Mouse (Mus musculus) monocyte, adult 5-6 weeks (primary cell): ENCODE results near the gene Rln3. TPM values are rescaled to one million over a fixed set of nuclear protein-coding genes. Genes with fewer than 3 reads are reported as not detected.
A peak's percentile ranks its signal among the peaks of the same experiment; 100 is the strongest.

Source experiments
- ATAC-seq: fragments of 153-309, 156-312 bp; replicated peaks from 2 replicates; pipeline ENCODE4 v1.8.0; 2017; ENCODE audit warnings: mild to moderate bottlenecking; ENCODE audit not compliant: low TSS enrichment, insufficient number of reproducible peaks, severe bottlenecking, poor library complexity, low FRiP score
- total RNA-seq: library from RNA; stranded (forward); fragments of 200-1000, 200-491, 200-594 nt; gene quantifications from 3 replicates; pipeline ENCODE4 v1.2.3, GENCODE M21; 2017

Rln3 gene
- total RNA-seq, 1 experiment from 2014 or later = not detected

GRCm38 (mm10) chr8:84066291-84066930, 21.6 kb upstream of the Rln3 start, which contains the start of gene Rfx1:
TSS of gene Rfx1 (plus strand) at chr8:84066834.
- peak; percentile 90 for ATAC-seq

- no peak for ATAC-seq
Measured at GRCm38 (mm10) chr8:84065457-84066072, 20.8 kb upstream of the Rln3 start.

GRCm38 (mm10) chr8:84065037-84065436, 20.2 kb upstream of the Rln3 start, which contains the start of gene Gm10643:
TSS of gene Gm10643 (minus strand) at chr8:84065137.
- ATAC-seq = no peak

GRCm38 (mm10) chr8:84063861-84064610, 19.2 kb upstream of the Rln3 start:
- ATAC-seq = no peak

- no peak for ATAC-seq
Measured at GRCm38 (mm10) chr8:84060245-84060644, 15.4 kb upstream of the Rln3 start.

- no peak for ATAC-seq
Measured at GRCm38 (mm10) chr8:84059226-84059625, 14.4 kb upstream of the Rln3 start.

GRCm38 (mm10) chr8:84057827-84058226, 13.0 kb upstream of the Rln3 start:
- no peak for ATAC-seq

- ATAC-seq = no peak
Measured at GRCm38 (mm10) chr8:84053229-84053628, 8.4 kb upstream of the Rln3 start.

GRCm38 (mm10) chr8:84052746-84053145, 7.9 kb upstream of the Rln3 start:
- no peak for ATAC-seq

GRCm38 (mm10) chr8:84048171-84048570, 3.4 kb upstream of the Rln3 start:
- ATAC-seq = no peak

GRCm38 (mm10) chr8:84046505-84046904, 1.7 kb upstream of the Rln3 start:
- ATAC-seq = no peak

GRCm38 (mm10) chr8:84044103-84044502, 697 bp downstream of the Rln3 start:
- ATAC-seq = no peak

GRCm38 (mm10) chr8:84042948-84043342, 1.9 kb downstream of the Rln3 start:
- ATAC-seq = no peak

- ATAC-seq = peak; percentile 83
Measured at GRCm38 (mm10) chr8:84042066-84042947, 2.5 kb downstream of the Rln3 start, which contains the start of gene Il27ra. TSS of gene Il27ra (minus strand) at chr8:84042589.

- peak; percentile 50 for ATAC-seq
Measured at GRCm38 (mm10) chr8:84039050-84039449, 5.8 kb downstream of the Rln3 start.

GRCm38 (mm10) chr8:84038015-84038414, 6.8 kb downstream of the Rln3 start:
- ATAC-seq = no peak

- no peak for ATAC-seq
Measured at GRCm38 (mm10) chr8:84032777-84033176, 12.0 kb downstream of the Rln3 start.

- no peak for ATAC-seq
Measured at GRCm38 (mm10) chr8:84029272-84029671, 15.5 kb downstream of the Rln3 start.

GRCm38 (mm10) chr8:84027449-84027848, 17.4 kb downstream of the Rln3 start:
- ATAC-seq = no peak
